Mouse (Mus musculus) olfactory bulb, adult 2 months (tissue): ENCODE measurements around the gene Celf3.

ENCODE experiments used
- CTCF ChIP-seq: fragments of 200-500 bp; IDR thresholded peaks from 2 replicates; pipeline ENCODE4 v1.5.1; 2012; ENCODE audit warnings: low read depth, mild to moderate bottlenecking, low read length, moderate library complexity; ENCODE audit not compliant: insufficient read depth
- POLR2A ChIP-seq: fragments of 200-500 bp; IDR thresholded peaks from 2 replicates; pipeline ENCODE4 v1.6.1; 2012; ENCODE audit warnings: mild to moderate bottlenecking, low read depth, low read length, moderate library complexity; ENCODE audit not compliant: insufficient read depth

- TF ChIP-seq CTCF (no peak), POLR2A (no peak)
Measured at GRCm38 (mm10) chr3:94506664-94507063, 28.6 kb downstream of the Celf3 start.
